Mouse (Mus musculus) embryo, embryonic 11 days (tissue): ENCODE results near the gene Pelo.

ENCODE experiments used
- DNase-seq: peaks from one replicate; pipeline ENCODE4 v3.0.0-alpha.2; 2015

Pelo gene

GRCm38 (mm10) chr13:115095392-115095791 is 5.4 kb upstream of the Pelo start:
- DNase-seq: no peak

- DNase-seq: peak; percentile 37
These were observed 1.5 kb upstream of the Pelo start for GRCm38 (mm10) chr13:115091511-115091910.

GRCm38 (mm10) chr13:115090977-115091445 is 1.0 kb upstream of the Pelo start:
- DNase-seq: peak; percentile 13

- peak; percentile 45 for DNase-seq
These were observed 476 bp downstream of the Pelo start for GRCm38 (mm10) chr13:115089395-115090025.

- no peak for DNase-seq
These were observed 979 bp downstream of the Pelo start for GRCm38 (mm10) chr13:115089020-115089394.

- no peak for DNase-seq
These were observed 4.0 kb downstream of the Pelo start for GRCm38 (mm10) chr13:115085974-115086373.

- DNase-seq: no peak
These were observed 7.6 kb downstream of the Pelo start for GRCm38 (mm10) chr13:115082339-115082738.

GRCm38 (mm10) chr13:115079996-115080585 is 9.9 kb downstream of the Pelo start:
- DNase-seq: no peak

- DNase-seq: no peak
These were observed 10.8 kb downstream of the Pelo start for GRCm38 (mm10) chr13:115078997-115079685.

- DNase-seq: no peak
These were observed 12.4 kb downstream of the Pelo start for GRCm38 (mm10) chr13:115077346-115078134.

- no peak for DNase-seq
These were observed 17.6 kb downstream of the Pelo start for GRCm38 (mm10) chr13:115072386-115072785.

- no peak for DNase-seq
These were observed 18.6 kb downstream of the Pelo start for GRCm38 (mm10) chr13:115071431-115071830.

- no peak for DNase-seq
These were observed 22.0 kb downstream of the Pelo start for GRCm38 (mm10) chr13:115067968-115068330.

- DNase-seq: no peak
These were observed 22.5 kb downstream of the Pelo start for GRCm38 (mm10) chr13:115067324-115067967.

- no peak for DNase-seq
These were observed 32.4 kb downstream of the Pelo start for GRCm38 (mm10) chr13:115057555-115057954.

GRCm38 (mm10) chr13:115054783-115055182 is 35.2 kb downstream of the Pelo start:
- DNase-seq: peak; percentile 27

GRCm38 (mm10) chr13:115052568-115052967 is 37.4 kb downstream of the Pelo start:
- no peak for DNase-seq

GRCm38 (mm10) chr13:115050660-115051559 is 39.1 kb downstream of the Pelo start:
- no peak for DNase-seq

- no peak for DNase-seq
These were observed 47.3 kb downstream of the Pelo start for GRCm38 (mm10) chr13:115042652-115043051.
